Mouse (Mus musculus): Measurements from ENCODE around the gene Zbed4. TPM values are rescaled to one million over a fixed set of nuclear protein-coding genes. Genes with fewer than 3 reads are reported as not detected.
A peak's percentile ranks its signal among the peaks of the same experiment; 100 is the strongest.

Gene Zbed4
- polyA plus RNA-seq, 1 experiment from 2014 or later = 13.8 TPM

DNA sequence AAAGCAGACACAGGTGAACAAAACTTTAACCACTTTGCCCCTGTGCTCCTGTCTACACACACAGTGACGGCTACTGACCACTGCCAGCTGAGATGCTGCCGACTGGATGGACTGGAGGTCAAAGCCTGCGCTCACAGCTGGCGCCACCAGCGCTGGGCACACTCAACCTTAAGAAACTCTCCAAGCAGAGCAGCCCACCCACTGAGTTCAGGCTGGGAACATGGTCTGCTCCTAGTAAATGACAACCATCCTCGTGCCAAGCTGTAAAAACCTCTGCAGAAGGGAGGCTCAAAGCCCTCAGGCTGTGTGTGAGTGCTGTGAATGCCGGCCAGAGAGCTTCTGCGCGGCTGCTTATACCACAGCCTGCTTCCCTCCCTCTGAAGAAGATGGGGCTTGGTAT, 34.2 kb upstream of the Zbed4 start:
- Histone ChIP-seq H3K4me1 (0 out of 2 replicates have a peak, but pooled peaks cover 2% of the 10 kb centered on the region), H3K4me3 (no peak overlapping the region)

DNA sequence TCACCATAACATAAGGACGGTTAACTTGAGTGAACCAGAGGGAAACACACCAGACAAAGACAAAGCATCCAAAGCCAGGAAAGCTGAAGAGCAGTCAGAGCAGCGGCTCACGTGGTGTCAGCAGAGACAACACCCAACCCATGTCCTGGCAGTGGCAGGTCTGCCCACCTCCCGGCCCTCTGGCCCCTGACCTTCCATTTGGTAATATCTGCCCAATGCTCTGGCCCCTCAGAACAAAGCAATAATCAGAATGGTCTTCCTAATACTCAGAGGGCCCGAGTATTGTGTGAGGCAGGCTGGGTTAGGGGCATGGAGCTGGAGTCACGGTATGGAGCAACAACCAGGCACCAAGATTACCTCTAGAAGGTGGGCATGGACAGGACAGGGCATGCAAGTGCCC, 28.3 kb upstream of the Zbed4 start:
- Histone ChIP-seq H3K9me3 (no peaks in the 10 kb centered on the region), H3K4me3 (no peak overlapping the region), H3K36me3 (peaks cover 86% of the 10 kb centered on the region), H3K27ac (no peak overlapping the region), H3K4me2 (no peak overlapping the region), H3K9ac (no peak overlapping the region), H3K27me3 (no peaks in the 10 kb centered on the region), H3K4me1 (no peaks in the 10 kb centered on the region)
- ATAC-seq (ENCODE audit: insufficient number of reproducible peaks, insufficient read depth, low FRiP score, low TSS enrichment, low read depth) = no peak
- 92% methylated on average over 6 of the region's 6 CpGs for WGBS

More for the DNA sequence above, 34.2 kb upstream of the Zbed4 start:
- Histone ChIP-seq H3K4me2 (no peak overlapping the region), H3K9ac (no peak overlapping the region), H3K27ac (no peak overlapping the region), H3K9me3 (no peaks in the 10 kb centered on the region), H3K27me3 (no peaks in the 10 kb centered on the region), H3K36me3 (peaks cover 95% of the 10 kb centered on the region)
- no peak for ATAC-seq (ENCODE audit: insufficient number of reproducible peaks, insufficient read depth, low FRiP score, low TSS enrichment, low read depth)
- WGBS = 57% methylated on average over 9 of the region's 9 CpGs

DNA sequence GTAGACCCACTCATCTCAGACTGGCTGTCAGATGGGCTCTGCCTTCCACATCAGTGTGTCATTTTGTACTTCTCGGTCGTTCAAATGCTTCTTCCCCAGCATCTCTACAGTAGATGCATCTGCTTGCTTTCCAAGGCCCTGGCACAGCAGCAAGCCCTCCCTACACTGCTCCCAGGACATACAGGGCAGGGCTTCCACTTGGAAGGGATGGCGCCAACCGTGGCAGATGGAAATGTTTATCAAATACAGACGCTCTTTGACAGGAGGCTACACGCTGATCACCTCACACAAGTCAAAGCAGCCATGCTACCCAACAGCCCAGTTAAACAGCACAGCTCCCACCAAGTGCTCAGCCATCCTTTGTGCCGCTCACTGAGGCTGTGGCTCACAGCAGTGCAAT, 27.1 kb upstream of the Zbed4 start:
- Histone ChIP-seq H3K4me3 (no peak overlapping the region), H3K4me2 (no peak overlapping the region), H3K9ac (no peak overlapping the region), H3K4me1 (no peaks in the 10 kb centered on the region), H3K27ac (no peak overlapping the region), H3K27me3 (no peaks in the 10 kb centered on the region), H3K36me3 (peaks cover 86% of the 10 kb centered on the region), H3K9me3 (no peaks in the 10 kb centered on the region)
- WGBS = 64% methylated on average over 7 of the region's 7 CpGs
- ATAC-seq (ENCODE audit: insufficient number of reproducible peaks, insufficient read depth, low FRiP score, low TSS enrichment, low read depth) = no peak

DNA sequence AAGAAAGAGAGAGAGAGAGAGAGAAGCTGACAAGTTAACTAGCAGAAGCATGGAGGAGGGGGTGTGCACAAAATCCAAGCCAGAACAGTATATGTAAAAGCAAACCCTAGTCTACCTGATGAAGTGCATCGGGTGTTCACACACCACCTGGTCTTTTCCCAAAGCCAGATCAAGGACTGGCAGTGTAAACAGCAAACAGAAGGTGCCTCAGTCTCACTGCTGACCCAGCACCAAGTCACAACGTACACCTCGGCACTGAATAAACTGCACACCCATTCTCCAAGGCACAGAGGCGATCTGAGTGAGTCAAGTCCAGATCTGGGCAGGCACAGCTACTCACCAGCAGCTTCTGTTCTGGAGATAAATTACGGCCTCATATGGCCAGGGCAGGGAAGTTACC, 26.4 kb upstream of the Zbed4 start:
- 88% methylated on average over 5 of the region's 5 CpGs for WGBS
- Histone ChIP-seq H3K4me3 (no peak overlapping the region), H3K4me2 (no peak overlapping the region), H3K27me3 (no peaks in the 10 kb centered on the region), H3K9me3 (no peaks in the 10 kb centered on the region), H3K4me1 (no peaks in the 10 kb centered on the region), H3K36me3 (peaks cover 88% of the 10 kb centered on the region), H3K27ac (no peak overlapping the region), H3K9ac (no peak overlapping the region)
- no peak for ATAC-seq (ENCODE audit: insufficient number of reproducible peaks, insufficient read depth, low FRiP score, low TSS enrichment, low read depth)

DNA sequence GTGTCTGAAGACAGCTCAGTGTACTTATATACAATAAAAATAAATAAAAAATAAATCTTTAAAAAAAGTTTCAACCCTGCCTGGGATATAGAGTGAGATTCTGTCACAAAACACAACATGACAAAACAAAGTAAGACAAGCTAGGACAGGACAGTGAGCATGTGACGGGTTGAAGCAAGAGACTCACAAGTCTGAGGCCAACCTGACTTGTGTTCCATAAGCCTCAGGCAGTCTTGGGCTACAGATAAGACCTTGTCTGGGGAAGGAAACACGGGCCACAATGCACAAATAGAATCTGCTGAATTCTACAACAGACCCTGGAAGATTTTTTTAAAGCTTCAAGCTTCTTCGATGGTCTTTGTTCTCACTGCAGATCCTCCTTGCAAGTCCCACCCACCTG, 24.3 kb upstream of the Zbed4 start:
- no peak overlapping the region for H3K9ac ChIP-seq
- H3K4me2 ChIP-seq = no peak overlapping the region
- H3K27me3 ChIP-seq = no peaks in the 10 kb centered on the region
- H3K9me3 ChIP-seq = no peaks in the 10 kb centered on the region
- peaks cover 15% of the 10 kb centered on the region for H3K4me1 ChIP-seq
- no peak overlapping the region for H3K27ac ChIP-seq
- H3K36me3 ChIP-seq = peaks cover 76% of the 10 kb centered on the region
- ATAC-seq (ENCODE audit: insufficient number of reproducible peaks, insufficient read depth, low FRiP score, low TSS enrichment, low read depth) = no peak
- no peak overlapping the region for H3K4me3 ChIP-seq
- 75% methylated on average over 3 of the region's 3 CpGs for WGBS

DNA sequence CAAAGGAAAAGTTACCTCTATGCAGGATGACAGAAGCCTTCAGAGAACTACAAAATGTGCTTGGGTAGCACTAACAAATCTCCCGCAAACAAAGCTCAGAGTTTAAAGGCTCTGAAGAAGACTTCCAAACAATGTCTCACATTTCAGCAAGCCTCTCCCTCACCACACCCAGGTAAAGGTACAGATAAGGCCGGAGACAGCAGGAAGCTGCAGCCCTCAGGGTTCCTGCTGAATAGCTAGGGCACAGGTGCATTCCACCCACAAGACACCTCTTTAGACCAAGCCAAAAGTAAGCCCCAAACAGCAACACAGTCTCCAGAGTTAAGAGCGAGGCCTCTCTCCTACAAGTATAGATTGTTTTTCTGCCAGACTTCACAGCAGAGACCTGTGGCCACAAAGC, 20.7 kb upstream of the Zbed4 start:
- Histone ChIP-seq H3K4me1 (peaks cover 26% of the 10 kb centered on the region), H3K4me3 (no peak overlapping the region), H3K27me3 (no peaks in the 10 kb centered on the region), H3K27ac (no peak overlapping the region), H3K36me3 (peaks cover 42% of the 10 kb centered on the region), H3K9ac (no peak overlapping the region), H3K4me2 (peak overlapping the region; percentile 89; the same call in 1 of the 2 replicates), H3K9me3 (no peaks in the 10 kb centered on the region)
- 80% methylated on average over 3 of the region's 3 CpGs for WGBS
- ATAC-seq (ENCODE audit: insufficient number of reproducible peaks, insufficient read depth, low FRiP score, low TSS enrichment, low read depth) = no peak

DNA sequence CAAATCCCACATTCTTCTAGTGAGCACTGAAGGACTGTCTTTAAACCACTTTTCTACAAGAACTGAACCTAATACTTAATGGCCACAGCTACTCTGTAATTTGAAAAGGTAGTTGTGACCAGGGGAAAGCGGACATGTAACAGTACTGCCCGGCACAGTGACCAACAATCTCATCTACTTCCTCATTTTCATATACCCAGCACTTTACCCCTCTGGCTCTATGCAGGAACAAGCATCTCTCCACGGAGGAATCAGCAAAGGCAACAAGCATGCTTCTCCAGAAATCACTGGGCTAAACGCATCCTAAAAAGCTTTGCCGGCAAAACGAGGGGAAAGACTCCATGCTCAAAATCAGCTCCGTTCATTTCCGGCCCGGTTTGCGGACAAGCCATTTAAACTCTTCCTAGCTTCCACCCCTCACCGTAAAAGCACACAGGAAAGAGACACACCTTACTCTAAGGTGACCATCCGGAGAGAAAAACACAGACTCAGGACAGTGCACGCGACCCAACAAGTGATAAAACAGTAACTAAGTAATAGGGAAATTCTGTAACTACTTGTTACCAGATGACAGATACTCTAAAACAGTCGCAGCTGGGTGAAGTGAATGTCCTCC, 18.9 kb upstream of the Zbed4 start:
- Histone ChIP-seq H3K4me2 (peak overlapping the region; percentile 89), H3K4me1 (peaks cover 26% of the 10 kb centered on the region), H3K9me3 (no peaks in the 10 kb centered on the region), H3K36me3 (peaks cover 29% of the 10 kb centered on the region), H3K4me3 (peak overlapping the region; percentile 100), H3K9ac (peak overlapping the region; percentile 99), H3K27ac (no peak overlapping the region), H3K27me3 (no peaks in the 10 kb centered on the region)
- no peak for ATAC-seq (ENCODE audit: insufficient number of reproducible peaks, insufficient read depth, low FRiP score, low TSS enrichment, low read depth)
- WGBS = 20% methylated on average over 15 of the region's 15 CpGs

DNA sequence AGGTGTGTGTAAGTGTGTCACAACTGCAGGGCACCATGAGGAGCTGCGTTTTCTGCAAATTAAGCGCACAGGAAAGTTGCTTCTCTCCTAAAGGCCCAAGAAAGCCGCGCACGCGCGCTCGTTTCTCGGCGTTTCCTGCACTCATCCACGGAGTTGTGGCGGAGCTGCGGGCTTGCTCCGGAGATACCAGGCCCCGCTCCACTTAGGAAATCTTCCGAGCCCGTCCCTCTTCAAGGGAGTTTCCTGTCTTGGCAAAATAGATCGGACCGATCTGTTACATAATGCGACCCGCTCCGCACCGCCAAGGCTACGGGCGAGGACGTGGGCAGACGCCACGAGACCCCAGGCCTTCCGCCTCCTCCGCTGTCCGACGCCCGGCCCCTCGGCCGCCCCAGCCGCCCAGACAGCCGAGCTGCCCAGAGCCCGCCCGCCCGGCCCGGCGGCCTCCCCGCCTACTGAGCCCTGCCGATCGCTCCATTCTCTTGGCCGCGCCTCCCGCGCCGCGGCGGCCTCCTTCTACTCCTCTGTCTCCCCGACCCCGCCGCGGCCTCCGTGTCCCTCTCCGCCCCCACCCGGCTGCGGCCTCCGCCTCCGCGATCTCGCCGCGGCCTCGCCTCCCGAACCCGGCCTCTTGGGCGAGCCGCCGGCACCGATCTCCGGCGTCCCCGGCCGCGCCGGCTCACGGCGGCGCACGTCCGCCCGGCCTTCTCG, 18.3 kb upstream of the Zbed4 start:
- Histone ChIP-seq H3K9me3 (no peaks in the 10 kb centered on the region), H3K27ac (peak overlapping the region; percentile 90), H3K4me3 (peak overlapping the region; percentile 100), H3K36me3 (peaks cover 25% of the 10 kb centered on the region), H3K4me1 (peaks cover 26% of the 10 kb centered on the region), H3K27me3 (no peaks in the 10 kb centered on the region), H3K4me2 (peak overlapping the region; percentile 89), H3K9ac (peak overlapping the region; percentile 99)
- peak; percentile 43; the same call in 1 of the 2 replicates for ATAC-seq (ENCODE audit: insufficient number of reproducible peaks, insufficient read depth, low FRiP score, low TSS enrichment, low read depth)
- under 1% methylated on average over 62 of the region's 86 CpGs for WGBS

DNA sequence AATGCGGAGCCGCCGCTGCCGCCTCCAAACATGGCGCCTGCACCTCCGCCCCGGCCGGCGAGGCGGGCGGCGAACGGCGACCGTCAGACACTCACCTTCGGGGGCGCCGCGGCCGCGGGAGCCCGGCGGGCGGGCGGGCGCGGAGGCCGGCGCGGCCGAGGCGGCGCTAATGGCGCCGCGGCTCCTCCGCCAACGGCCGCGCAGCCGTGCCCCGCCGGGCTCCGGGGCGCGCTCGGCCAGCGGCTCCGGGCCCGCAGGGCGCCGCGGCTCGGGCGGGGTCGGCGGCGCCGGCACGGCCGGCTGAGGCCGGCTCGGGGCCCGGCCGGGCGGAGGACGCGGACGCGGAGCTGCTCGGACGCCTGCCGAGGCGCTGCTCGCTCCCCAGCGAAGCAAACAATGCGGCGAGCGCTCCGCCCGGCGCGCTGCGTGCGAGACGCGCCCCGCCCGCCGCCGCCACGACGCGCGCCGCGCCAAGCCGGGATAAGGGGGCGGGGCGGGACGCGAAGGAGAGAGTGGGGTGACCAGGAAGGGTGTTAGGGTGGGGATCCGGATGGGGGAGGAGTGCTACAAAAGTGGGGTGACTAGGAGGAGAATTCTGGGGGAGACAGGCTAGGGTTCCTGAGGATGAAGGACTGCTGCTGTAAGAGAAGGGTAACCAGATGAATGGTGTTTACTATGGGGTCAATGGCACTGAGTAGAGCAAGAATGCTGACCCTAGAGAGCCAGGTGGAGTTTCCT, 17.5 kb upstream of the Zbed4 start, which contains the start of gene Brd1:
Brd1 (minus strand) TSS at position 400 of the 738 bp plus-strand sequence.
- peak within 1 kb of the TSS; percentile 100 for H3K4me3 ChIP-seq
- H3K4me1 ChIP-seq = peaks cover 26% of the 10 kb centered on the region
- H3K27ac ChIP-seq = peak within 1 kb of the TSS; percentile 90
- H3K9ac ChIP-seq = peak within 1 kb of the TSS; percentile 99
- H3K4me2 ChIP-seq = peak within 1 kb of the TSS; percentile 89
- H3K27me3 ChIP-seq = no peaks in the 10 kb centered on the region
- no peaks in the 10 kb centered on the region for H3K9me3 ChIP-seq
- under 1% methylated on average over 71 of the region's 103 CpGs for WGBS
- H3K36me3 ChIP-seq = peaks cover 18% of the 10 kb centered on the region
- peak; percentile 81 for ATAC-seq (ENCODE audit: insufficient number of reproducible peaks, insufficient read depth, low FRiP score, low TSS enrichment, low read depth)

DNA sequence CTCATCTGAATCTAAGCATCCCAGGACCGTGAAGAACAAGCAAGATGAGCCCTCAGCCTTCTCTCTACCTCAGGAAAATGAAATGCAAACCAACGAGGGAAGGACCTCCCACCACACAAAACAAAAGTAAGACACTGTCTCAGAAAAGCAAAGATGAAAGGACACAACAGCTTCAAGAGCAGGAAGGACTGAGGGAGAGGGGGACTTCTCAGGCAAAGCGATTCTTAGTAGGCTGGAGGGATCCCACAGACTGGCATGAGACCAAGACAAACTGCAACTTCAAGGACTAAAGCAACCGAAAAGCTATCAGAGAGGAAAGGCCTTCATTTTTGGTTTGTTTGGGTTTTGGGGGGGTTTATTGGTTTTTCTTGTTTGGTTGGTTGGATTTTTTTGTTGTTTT, 15.3 kb upstream of the Zbed4 start:
- no peaks in the 10 kb centered on the region for H3K27me3 ChIP-seq
- no peaks in the 10 kb centered on the region for H3K36me3 ChIP-seq
- peaks cover 21% of the 10 kb centered on the region for H3K4me1 ChIP-seq
- H3K9ac ChIP-seq = no peak overlapping the region
- WGBS = 74% methylated on average over 4 of the region's 4 CpGs
- no peak overlapping the region for H3K27ac ChIP-seq
- H3K9me3 ChIP-seq = no peaks in the 10 kb centered on the region
- H3K4me3 ChIP-seq = no peak overlapping the region
- ATAC-seq (ENCODE audit: insufficient number of reproducible peaks, insufficient read depth, low FRiP score, low TSS enrichment, low read depth) = no peak
- no peak overlapping the region for H3K4me2 ChIP-seq

DNA sequence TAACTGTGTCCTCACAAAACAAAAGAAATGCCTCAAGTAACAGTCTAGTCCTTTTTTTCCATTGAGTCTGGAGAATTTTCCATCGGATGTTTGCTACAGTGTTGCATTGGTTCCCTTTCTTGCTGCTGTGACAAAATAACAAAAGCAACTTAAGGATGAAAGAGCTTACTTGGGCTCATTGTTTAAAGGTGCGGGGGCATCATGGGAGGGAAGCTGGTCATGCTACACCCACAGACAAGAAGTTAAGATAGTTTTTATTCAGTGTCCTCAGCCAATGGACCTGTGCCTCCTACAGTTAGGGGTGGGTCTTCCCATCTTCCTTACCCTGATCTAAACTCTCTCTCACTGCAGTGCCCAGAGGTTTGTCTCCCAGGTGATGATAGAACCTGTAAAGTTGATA, 13.0 kb upstream of the Zbed4 start:
- Histone ChIP-seq H3K4me3 (no peak overlapping the region), H3K27me3 (no peaks in the 10 kb centered on the region), H3K4me1 (peaks cover 4% of the 10 kb centered on the region; the same call in 1 of the 2 replicates), H3K9me3 (no peaks in the 10 kb centered on the region), H3K9ac (no peak overlapping the region), H3K36me3 (no peaks in the 10 kb centered on the region), H3K27ac (no peak overlapping the region), H3K4me2 (no peak overlapping the region)
- no peak for ATAC-seq (ENCODE audit: insufficient number of reproducible peaks, insufficient read depth, low FRiP score, low TSS enrichment, low read depth)
- WGBS = 78% methylated on average over 2 of the region's 2 CpGs

Data from embryonic facial prominence, embryonic 13.5 days (tissue).